Mouse (Mus musculus) spleen, adult 2 months (tissue): ENCODE measurements around the gene Rom1.

Experiments
- CTCF ChIP-seq: fragments of 200-500 bp; IDR thresholded peaks from 2 replicates; pipeline ENCODE4 v1.5.1; 2011; ENCODE audit warnings: mild to moderate bottlenecking, inconsistent platforms; ENCODE audit not compliant: insufficient read depth, insufficient read length, insufficient replicate concordance; ENCODE audit errors: extremely low read depth
- POLR2A ChIP-seq: fragments of 200-500 bp; IDR thresholded peaks from 2 replicates; pipeline ENCODE4 v1.6.1; 2011; ENCODE audit warnings: low read depth, low read length, inconsistent platforms

- TF ChIP-seq POLR2A (peak; percentile 77), CTCF (no peak)
Measured at GRCm38 (mm10) chr19:8892829-8893766, 36.1 kb downstream of the Rom1 start, which contains the start of gene Ints5.
